Mouse (Mus musculus) layer of hippocampus, adult 9-11 months (tissue): ENCODE measurements around the gene Rnf169.
"Not testable (repeated sequence)": the region's sequence is repeated elsewhere in the genome, so short reads cannot be mapped to it uniquely, and the experiment has no call there.

Experiments
- DNase-seq: peaks from one replicate; pipeline ENCODE4 v3.0.0; 2022

Rnf169 gene

DNA sequence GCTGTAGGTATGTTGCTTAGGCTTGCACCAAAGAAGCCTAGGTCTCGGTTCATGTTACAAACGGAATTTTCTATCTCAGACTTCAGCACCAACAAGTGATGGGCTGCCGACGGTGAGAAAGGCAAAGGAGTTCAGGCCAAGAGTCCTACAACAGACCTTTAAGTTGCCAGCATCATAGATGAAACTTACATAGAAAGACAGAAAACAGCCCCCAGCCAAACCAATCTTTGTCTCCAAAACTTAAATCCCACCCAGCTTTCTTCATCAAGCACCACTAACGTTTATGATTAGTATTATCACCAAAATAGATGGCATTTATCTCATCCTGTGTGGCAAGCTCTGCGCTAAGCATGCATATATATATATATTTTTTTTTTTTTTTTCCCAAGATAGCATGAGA, 1.2 kb downstream of the Rnf169 start:
- no peak for DNase-seq

GRCm38 (mm10) chr7:99978041-99978440, 2.2 kb downstream of the Rnf169 start:
- DNase-seq = no peak

DNA sequence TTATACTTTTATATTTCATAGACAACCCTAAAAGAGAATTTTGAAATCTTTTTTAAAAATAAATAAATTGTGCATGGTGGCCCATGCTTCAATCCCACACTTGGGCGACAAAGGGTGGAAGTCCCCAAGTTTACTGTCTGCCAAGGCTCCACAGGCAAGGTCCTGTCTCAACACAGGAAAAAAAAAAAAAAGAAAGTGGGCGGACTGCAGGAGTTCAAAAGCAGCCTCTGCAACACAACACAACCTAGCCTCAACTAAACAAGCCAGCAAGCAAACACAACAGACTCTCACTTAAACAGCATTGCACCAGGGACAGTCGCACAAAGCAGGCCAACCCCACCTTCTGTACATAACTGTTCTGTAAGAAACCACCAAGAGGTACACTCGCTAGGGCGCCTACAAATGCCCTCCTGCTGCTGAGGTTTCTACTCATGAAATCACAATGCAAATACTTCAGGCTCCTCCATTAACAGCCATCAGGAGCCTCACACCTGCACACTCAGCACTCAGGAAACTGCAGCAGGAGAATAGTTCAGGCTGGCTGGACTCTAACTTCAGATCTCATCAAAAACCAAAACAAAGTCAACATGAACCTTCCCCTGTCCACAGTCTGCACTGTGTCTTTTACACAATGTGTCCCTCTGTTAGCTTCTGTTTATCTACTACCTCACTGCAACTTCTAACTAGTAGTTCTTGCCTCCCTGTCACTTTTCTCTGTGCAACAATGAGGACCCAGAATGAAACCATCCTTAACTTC, 4.3 kb downstream of the Rnf169 start:
- no peak for DNase-seq

DNA sequence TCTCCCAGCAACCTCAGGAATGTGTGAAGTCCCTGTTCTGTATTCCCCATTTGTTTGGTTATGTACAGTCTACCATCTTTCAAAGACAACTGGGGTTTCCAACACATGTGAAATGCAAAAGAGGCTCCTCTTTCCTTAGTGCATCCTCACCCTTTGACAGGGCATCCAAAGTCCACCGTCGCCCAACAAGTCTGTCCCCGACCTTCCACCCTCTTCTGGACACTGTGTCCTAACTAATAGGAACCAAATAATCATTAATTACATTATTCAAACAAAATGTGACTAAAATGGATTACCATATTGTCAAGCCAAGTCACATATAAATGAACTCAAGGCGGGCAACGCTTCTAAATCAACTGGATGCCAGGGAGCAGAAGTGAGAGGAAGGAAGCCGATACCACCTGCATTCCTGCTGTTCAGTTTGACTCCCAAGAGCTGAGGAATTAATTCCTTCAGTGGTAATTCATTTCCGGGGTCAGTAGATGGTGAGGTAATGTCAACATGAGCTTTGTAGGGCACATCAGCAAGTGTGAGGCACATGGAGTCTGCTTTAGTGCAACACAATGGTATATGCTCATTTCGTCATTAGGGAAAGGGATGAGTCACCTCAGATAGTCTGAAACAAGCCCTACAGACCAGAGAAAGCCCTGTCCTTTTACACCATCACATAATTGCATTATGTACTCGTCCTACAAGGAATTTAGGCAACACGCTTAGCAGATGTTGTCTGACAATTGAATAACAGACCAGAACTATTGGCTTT, 5.9 kb downstream of the Rnf169 start:
- DNase-seq = no peak

GRCm38 (mm10) chr7:99972912-99973311, 7.3 kb downstream of the Rnf169 start:
- not testable (repeated sequence) for DNase-seq

- no peak for DNase-seq
These were observed 8.3 kb downstream of the Rnf169 start for GRCm38 (mm10) chr7:99971926-99972325.

DNA sequence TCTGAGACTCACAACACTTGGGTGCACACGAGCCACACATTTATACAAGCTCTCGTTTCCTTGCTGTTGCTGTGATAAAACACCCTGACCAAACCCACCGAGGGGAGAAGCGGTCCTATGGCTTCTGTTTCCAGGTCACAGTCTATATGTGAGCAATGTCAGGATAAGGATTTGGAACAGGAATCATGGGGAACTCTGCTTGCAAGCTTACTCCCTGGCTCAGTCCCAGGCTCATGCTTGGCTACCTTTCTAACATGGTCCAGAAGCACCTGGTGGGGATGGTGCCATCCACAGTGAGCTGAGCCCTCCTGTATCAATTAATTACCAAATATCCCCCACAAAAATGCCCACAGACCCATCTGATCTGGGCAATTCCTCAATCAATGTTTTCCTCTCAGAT, 11.1 kb downstream of the Rnf169 start:
- no peak for DNase-seq

DNA sequence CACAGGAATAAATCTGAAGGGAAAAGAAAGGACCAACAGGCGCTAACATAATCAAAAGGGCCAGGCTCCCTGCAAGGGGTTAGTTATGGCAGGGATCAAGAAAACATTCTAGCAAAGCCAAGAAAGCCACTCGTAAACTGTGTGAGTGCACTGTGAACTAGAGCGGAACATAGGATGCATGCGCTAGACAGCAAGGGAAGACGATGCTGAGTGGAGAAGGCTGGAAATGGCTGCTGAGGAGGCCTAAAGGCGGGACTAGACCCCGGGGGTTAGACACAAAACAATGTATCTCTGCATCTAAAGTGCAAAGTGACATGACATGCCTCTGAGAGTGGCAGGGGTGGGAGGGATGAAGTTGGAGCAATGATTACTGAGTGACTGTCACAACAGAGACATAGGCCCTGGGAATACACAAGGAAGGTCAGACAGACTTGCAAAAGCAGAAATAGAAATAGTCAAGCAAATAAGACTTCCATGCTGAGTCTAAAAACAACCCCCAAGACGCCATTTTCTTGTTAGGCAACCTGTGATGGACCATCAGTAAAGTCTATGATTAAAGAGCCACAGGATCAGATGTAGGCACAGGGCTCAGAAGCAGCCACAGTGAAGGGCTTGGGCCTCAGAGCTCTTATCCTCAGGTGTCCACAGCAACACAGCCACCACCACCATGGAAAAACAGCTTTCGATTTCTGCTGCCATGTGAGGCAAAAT, 14.1 kb downstream of the Rnf169 start:
- no peak for DNase-seq

DNA sequence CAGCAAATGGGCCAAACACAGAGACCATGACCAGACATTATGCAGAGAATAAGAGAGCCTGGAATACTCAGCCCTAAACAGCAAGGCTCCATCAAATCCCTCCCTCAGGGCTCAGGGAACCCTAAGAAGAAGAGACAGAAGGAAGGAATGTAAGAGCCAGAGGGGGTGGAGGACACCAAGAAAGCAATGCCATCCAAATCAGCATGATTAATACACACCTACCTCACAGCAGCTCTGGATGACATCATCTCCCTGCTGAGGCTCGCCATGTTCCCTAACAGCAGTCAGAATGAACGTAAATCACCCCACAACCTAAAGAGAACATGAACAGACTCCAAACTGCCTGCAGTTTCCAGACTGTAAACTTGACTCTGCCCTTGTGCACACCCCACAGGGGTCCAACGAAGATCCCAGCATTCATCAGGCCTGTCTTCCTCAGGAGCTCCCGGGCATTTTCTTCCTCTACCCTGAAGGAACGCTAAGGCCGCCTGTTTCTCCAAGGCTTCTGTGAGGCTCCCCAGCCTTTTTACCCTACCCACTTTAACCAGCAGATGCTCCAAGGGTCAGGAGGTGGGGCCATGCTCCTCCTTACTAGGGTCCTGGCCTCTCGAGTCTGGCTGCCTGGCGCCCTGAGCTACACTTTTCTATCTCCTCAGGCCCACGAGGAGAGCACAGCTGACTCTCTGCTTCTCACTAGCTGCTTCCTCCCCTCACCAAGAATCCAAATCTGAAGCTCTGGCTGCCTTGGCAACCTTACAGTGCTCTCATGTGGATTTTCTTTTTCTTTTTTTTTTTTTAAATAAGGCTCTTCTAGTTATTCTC, 15.0 kb downstream of the Rnf169 start:
- DNase-seq = peak; percentile 74

DNA sequence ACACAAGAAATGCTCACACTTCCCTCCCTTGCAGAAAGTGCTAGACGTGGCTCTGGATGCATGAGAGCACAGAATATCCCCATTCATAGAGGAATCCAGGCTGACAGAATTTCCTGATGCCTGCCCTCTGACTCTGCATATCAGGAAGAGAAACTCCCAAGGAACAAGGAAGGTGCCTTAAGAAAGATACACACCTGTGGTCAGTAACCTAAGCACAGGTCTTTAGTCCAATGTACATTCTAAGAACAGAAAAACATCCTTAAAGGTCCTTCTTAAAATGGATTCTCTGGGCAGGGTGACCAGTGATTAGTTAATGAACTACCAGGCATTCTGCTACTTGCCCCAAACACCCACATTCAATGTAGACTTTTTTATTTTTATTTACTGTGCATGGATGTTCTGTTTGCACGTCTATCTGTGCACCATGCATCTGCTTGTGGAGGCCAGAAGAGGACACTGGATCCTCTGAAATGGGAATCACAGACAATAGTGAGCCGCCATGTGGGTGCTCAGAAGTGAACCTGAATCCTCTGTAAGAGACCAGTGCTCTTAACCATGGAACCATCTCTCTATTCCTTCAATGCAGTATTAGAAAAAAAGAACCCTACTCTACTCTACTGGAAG, 16.9 kb downstream of the Rnf169 start:
- no peak for DNase-seq

- no peak for DNase-seq
These were observed 17.6 kb downstream of the Rnf169 start for GRCm38 (mm10) chr7:99962536-99963236.

DNA sequence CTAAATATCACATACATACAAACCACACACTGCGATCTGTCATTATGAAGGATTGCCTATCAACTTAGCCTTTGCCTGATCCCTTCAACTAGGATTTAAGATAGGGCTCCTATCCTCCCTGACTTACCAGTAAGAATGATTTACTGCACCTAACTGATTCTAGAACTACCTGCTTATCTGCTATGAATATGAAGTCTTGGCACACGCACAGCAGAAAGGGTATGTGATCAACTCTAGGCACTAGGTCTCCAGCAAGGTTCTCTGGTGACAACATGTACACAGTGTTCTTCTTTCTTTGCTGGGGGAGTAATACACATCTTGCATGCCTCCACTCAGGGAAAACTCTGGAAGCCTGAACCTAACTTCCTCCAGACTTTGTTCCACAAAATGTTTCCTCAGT, 18.7 kb downstream of the Rnf169 start:
- DNase-seq = no peak

DNA sequence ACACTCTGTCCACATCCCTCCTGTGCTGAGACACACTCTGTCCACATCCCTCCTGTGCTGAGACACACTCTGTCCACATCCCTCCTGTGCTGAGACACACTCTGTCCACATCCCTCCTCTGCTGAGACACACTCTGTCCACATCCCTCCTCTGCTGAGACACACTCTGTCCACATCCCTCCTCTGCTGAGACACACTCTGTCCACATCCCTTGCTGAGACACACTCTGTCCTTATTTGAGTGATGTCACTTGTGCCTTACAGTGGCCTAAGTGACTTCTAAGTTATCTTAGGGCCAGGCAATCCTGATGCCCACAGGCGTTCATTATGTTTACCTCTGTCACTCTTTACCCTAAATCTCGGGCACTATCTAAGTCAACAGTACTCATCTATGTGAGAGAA, 19.7 kb downstream of the Rnf169 start:
- not testable (repeated sequence) for DNase-seq

GRCm38 (mm10) chr7:99957226-99957965, 22.9 kb downstream of the Rnf169 start:
- DNase-seq = no peak

DNA sequence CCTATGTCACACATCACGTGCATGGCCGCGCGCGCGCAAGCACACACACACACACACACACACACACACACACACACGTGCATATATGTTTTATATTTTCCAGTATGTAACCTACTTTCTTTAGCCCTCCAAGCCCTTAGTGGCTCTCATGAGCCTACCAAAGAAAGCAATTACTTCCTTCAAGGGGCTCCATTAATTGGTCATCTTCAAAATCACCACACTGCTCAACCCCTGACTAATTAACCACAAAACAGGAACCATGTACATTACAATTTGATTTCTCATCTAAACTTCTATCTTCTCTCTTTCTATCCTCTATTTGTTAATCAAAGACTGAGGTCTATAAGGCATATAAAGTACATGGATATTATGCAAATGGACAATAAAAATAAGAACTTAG, 24.2 kb downstream of the Rnf169 start:
- no peak for DNase-seq

DNA sequence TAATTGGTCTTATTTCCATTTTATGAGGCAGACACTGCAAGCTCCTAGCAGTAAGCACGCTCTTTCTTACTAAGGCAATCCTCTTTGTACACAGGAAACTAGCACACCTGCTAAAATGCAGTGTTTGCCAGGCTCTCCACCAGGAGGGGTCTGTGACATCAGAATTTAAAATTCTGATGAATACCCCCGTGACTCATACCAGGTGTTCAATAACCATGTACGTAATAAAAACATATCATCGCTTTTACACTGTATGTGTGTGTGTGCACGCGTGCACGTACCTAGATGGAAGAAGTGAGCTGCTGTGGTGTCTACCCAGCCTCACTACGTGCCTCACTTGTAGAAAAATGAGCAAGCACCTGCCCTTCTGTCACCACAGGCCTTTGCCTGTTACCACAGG, 26.0 kb downstream of the Rnf169 start:
- DNase-seq = no peak

DNA sequence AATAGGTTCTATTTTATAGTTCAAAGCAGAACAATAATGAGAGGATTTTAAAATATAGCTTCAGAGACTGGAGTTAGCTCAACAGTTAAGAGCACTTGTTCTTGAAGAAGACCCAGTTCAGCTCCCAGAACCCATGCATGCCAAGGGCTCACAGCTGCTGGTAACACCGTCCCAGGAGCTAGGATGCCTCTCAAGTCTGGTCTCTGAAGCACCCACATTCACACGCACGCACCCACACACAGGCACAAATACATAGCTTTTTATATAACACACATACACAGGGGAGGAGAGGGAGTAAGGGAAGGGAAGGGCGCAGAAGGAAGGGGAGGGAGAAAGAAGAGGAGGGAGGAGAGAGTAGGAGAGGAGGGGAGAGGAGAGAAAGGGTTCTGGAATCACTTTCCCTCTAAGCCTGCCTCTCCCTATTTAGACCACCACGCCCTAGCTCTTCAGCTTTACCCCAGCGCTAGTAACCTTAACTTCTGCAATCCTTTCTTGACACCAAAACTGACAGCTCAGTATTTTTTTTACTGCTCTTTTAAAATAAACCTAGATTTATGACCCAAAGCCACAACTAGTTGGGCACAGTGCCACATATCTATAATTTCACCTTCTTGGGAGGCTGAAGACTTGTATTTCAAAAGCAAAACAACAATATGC, 26.7 kb downstream of the Rnf169 start:
- DNase-seq = peak; percentile 89

DNA sequence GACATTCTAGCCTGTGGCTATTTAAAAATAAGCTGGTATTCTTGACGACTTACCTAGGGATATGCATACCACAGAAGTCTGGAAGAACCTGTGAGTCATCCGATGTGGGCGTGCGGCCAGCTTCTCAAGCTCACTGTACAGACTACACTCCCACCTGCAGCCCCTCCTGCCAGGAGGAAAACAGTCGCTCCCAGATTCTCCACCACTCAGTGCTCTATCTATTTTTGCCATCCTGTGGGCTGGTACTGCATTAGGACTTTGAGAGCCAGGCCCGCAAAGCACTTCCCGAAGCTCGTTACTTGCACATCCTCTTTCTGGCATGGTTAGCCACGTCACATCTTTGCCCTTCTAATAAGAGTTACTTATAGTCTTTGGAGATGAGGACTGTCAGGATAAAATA, 32.9 kb downstream of the Rnf169 start:
- DNase-seq = peak; percentile 88

GRCm38 (mm10) chr7:99946356-99946755, 33.9 kb downstream of the Rnf169 start:
- no peak for DNase-seq

DNA sequence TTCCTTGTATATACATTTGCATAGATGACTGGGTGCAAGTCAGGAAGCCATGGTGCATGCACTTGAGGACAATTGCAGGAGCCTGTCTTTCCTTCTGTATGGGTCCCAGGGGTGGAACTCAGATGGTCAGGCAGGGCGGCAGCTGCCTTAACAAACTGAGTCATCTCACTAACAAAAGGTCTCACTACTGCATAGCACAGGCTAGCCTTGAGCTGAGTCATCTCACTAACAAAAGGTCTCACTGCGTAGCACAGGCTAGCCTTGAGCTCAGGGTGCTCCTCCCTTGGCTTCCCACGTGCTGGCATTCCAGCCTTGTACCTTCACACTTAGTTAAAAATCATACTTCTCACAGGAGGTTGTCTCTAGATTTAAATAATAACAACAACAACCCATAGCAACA, 34.3 kb downstream of the Rnf169 start:
- no peak for DNase-seq
